Mouse (Mus musculus) thymus, adult 2 months (tissue): ENCODE data around the gene Tac4.

Experiments used
- CTCF ChIP-seq: fragments of 200-500 bp; IDR thresholded peaks from 2 replicates; pipeline ENCODE4 v1.5.1; 2012; ENCODE audit warnings: mild to moderate bottlenecking, control low read depth, low read length, moderate library complexity, borderline replicate concordance; ENCODE audit not compliant: control insufficient read depth, poor library complexity, insufficient read depth; ENCODE audit errors: extremely low read depth
- POLR2A ChIP-seq: fragments of 200-500 bp; IDR thresholded peaks from 2 replicates; pipeline ENCODE4 v1.6.1; 2012; ENCODE audit warnings: mild to moderate bottlenecking, low read length, control low read depth, moderate library complexity; ENCODE audit not compliant: control insufficient read depth, poor library complexity, insufficient read depth; ENCODE audit errors: extremely low read depth

DNA sequence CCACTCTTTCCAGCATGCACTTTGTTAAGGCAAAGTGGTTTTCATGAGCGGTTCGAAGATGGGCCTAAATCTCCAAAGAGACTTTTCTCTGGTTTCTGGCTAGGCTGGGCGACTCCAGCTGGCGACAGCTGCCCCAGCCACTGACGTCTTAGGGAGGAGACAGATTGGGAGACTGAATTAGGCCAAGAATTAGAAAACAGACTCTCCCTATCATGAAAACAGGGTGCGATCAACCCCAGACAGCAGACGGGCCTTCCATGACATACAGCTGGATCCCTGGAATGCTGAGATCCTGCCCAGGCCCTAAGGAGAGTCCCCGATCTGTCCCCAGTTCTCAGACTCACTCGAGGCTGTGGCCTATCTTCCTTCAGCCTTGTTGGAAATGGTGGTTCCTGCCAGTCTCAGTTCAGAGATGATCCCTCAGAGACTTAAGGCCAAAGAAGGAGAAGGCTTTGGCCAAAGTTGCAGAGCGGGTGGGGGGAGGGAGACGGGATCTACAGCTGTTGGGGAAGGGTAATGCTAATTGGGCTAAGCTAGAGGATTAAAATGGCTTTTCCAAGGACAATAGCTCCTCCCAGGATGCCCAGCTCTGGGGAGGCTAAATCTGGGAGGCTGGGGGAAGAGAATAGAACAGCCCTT lies 2.6 kb downstream of the Tac4 start:
- no peak for TF ChIP-seq POLR2A
- no peak for TF ChIP-seq CTCF
